Mouse (Mus musculus): ENCODE data around the gene Slc9b1. TPM values are rescaled to one million over a fixed set of nuclear protein-coding genes. Genes with fewer than 3 reads are reported as not detected.

Gene Slc9b1
- polyA plus RNA-seq, 1 experiment, result not detected

DNA sequence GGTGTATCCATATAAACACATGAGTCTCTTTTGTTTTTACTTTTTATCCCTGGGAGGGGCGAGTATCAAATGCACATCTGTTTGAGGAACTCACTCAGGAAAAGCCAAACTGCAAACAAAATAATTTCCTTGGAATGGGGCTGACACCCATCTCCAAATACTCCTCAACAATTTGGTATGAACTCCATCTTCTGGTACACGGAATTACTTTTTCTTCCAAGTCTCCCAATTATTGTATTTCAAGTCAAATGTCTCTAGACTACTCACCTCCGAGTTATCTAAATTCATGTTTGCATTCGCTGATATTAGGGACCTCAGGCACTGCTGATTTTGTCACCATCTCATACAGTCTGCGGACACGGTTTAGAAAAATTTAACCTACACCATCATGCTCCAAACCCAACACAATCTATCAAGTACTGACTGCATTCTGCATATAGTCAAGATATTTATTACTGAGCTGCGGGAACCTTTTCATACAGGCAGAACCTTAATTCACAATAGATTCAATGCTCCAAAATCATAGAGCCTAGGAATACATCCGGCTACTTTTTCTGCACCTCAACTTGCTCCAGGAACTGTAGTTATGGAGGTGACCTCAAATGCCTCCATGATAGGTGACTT, 74.5 kb downstream of the Slc9b1 start:
- H3K36me3 ChIP-seq (ENCODE audit: control insufficient read depth), result peaks cover 39% of the 10 kb centered on the region
- H3K27me3 ChIP-seq (ENCODE audit: control insufficient read depth), result no peaks in the 10 kb centered on the region

DNA sequence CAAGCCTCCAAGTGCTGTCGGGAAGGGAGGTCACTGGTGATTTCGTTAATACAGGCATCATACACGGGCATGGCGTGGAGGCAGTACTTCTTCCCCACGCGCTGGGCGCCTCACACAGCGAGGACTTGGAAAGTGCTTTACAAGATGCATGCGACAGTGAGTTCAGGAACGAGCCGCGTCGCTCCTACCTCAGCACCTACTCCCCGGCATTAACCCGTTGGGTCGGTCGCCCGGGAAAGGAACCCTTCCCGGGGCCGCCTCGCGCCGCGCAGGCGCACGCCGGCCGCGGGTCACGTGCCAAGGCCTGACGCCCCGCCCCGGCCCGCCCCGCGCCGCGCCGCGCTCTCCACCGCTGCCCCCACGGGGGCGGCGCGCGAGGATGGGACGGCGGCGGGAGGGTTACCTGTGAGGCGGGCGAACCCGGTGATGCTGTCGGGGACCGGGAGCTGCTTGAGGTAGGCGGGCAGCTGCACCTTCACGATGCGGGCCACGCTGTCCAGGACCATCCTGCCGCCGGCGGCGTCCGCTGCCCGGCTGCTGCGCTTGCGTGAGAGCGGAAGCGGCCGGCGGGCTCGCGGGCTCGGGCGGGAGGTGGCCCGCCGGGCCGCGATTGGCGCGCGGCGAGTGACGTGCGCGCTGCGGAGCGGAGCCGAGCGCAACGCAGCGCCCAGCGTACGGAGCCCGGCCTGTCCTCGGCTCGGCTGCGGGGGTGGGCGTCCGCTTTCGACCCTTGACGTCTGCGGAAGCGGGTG, 75.2 kb downstream of the Slc9b1 start:
- peaks cover 47% of the 10 kb centered on the region for H3K4me1 ChIP-seq (ENCODE audit: control insufficient read depth)
- TF ChIP-seq GATA1 (IDR thresholded peaks at IDR 0.05; ENCODE audit: low read length), result no peak
- no peak for TF ChIP-seq TAL1 (IDR thresholded peaks at IDR 0.05; ENCODE audit: low read length)
- H3K9me3 ChIP-seq (ENCODE audit: control insufficient read depth, low read length), result no peaks in the 10 kb centered on the region
- H3K4me3 ChIP-seq (replicated peaks), result peak overlapping the region; percentile 68
- peaks cover 38% of the 10 kb centered on the region for H3K36me3 ChIP-seq (ENCODE audit: control insufficient read depth)
- no peaks in the 10 kb centered on the region for H3K27me3 ChIP-seq (ENCODE audit: control insufficient read depth)

More for the DNA sequence above, 74.5 kb downstream of the Slc9b1 start:
- no peaks in the 10 kb centered on the region for H3K9me3 ChIP-seq (ENCODE audit: control insufficient read depth, low read length)
- peaks cover 49% of the 10 kb centered on the region for H3K4me1 ChIP-seq (ENCODE audit: control insufficient read depth)
- H3K4me3 ChIP-seq (replicated peaks), result peak overlapping the region; percentile 68
- TF ChIP-seq GATA1 (IDR thresholded peaks at IDR 0.05; ENCODE audit: low read length), result no peak
- TF ChIP-seq TAL1 (IDR thresholded peaks at IDR 0.05; ENCODE audit: low read length), result no peak

DNA sequence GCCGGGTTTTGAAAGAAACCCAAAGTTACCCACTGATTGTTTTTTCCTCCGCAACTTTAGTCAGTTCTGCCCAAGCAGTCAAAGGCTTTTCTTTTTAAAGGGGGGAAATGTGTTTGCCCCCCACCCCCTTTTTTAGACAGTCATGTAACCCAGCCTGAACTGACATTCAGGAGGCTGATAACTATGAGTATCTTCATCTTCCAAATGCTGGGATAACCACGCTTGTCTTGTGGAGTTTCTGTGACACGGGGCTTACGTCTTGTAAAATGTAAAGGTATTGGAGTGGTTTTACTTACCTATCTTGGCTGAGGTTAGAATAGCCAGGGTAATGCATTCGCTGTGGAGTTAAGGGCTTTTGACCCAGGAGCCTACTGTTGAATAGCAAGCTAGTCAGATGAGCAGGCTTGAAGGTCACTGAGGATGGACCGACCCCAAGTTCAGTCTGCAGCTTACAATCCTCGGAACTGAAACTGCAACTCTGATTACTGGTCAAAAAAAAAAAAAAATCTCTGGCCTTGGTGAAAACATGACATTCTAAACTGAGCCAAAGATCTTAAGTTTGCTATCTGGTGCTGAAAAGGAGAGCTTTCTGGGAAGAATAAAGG, 75.9 kb downstream of the Slc9b1 start, which contains the start of gene Cisd2:
Gene Cisd2, minus strand, starts transcription at position 318 of the 605 bp plus-strand sequence.
- Histone ChIP-seq H3K4me3 (replicated peaks) (peak within 1 kb of the TSS; percentile 68), H3K4me1 (ENCODE audit: control insufficient read depth) (peaks cover 46% of the 10 kb centered on the region), H3K36me3 (ENCODE audit: control insufficient read depth) (peaks cover 38% of the 10 kb centered on the region), H3K27me3 (ENCODE audit: control insufficient read depth) (no peaks in the 10 kb centered on the region), H3K9me3 (ENCODE audit: control insufficient read depth, low read length) (no peaks in the 10 kb centered on the region)
- no peak for TF ChIP-seq GATA1 (IDR thresholded peaks at IDR 0.05; ENCODE audit: low read length)
- no peak for TF ChIP-seq TAL1 (IDR thresholded peaks at IDR 0.05; ENCODE audit: low read length)

DNA sequence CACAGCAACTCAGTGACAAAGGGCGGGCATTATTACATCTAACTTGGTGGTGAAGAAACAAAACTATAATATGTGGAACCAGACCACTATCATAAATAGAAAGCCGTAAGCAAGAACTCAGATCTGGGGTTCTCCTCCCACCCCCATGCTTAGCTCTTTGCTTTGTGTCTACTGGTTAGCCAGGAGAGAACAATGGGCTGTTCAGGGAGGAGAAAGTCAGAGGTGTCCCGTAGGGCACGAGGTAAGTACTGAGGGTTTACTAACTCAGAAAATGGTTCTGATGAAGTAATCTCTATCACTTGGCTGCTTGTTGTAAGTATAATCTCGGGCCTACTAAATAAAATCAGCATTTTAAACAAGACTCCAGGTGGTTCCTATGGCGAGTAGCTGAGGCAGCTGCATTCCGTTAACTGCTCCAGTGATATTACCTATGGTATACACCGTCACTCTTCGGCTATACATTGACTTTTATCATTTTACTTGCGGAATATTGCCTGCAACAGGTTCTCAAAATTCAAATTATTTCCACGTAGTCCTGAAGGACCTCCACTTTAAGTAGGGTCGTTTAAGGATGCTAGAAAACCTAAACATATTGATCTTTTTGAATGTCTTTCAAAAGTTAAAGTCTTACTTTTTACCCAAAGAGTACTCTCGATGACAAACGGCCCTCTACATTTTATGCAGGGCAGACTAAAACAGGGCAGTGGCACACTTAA, 89.2 kb downstream of the Slc9b1 start:
- H3K9me3 ChIP-seq (ENCODE audit: control insufficient read depth, low read length), result no peaks in the 10 kb centered on the region
- peak overlapping the region; percentile 100 for H3K4me3 ChIP-seq (replicated peaks)
- no peak for TF ChIP-seq GATA1 (IDR thresholded peaks at IDR 0.05; ENCODE audit: low read length)
- TF ChIP-seq TAL1 (IDR thresholded peaks at IDR 0.05; ENCODE audit: low read length), result no peak
- no peaks in the 10 kb centered on the region for H3K27me3 ChIP-seq (ENCODE audit: control insufficient read depth)
- peaks cover 45% of the 10 kb centered on the region for H3K36me3 ChIP-seq (ENCODE audit: control insufficient read depth)
- peaks cover 21% of the 10 kb centered on the region for H3K4me1 ChIP-seq (ENCODE audit: control insufficient read depth)

DNA sequence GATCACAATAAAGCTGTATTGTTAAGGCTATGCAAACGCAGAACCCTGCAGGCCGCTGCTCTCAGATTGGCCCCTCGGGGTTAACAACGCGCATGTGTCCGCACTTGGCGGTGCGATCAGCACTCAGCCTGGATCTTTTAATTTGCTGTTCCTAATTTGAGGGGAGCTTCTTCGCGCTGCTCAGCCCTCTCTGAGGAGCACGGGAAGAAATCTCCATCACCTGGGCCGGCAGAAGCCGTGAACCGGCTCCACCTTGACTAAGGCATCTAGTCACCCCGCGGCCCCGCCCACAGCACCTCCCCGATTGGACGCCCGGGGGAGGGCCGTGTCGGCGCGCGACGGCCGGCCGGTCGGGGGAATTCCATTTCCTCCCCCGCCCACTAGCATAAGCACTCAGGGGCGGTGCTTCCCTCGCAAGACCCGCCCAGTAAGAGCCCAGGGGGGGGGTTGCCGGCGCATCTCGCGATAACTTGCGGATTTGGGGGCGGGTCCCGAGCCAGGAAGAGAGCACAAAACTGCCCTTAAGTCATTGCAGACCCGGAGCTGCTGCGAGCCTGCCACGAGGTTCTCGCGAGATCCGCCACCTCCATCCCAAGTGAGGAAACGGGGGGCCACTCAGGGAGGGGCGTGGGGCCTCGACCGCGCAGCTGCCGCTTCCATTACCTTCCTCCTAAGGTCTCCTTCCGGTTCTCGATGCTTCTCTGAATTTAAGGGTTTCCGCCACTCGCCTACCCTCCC, 90.1 kb downstream of the Slc9b1 start, which contains the start of gene Ube2d3:
Gene Ube2d3, plus strand, starts transcription at position 392 of the 738 bp plus-strand sequence.
- no peak for TF ChIP-seq GATA1 (IDR thresholded peaks at IDR 0.05; ENCODE audit: low read length)
- TF ChIP-seq TAL1 (IDR thresholded peaks at IDR 0.05; ENCODE audit: low read length), result no peak
- peaks cover 54% of the 10 kb centered on the region for H3K36me3 ChIP-seq (ENCODE audit: control insufficient read depth)
- peak within 1 kb of the TSS; percentile 100 for H3K4me3 ChIP-seq (replicated peaks)
- H3K4me1 ChIP-seq (ENCODE audit: control insufficient read depth), result peaks cover 27% of the 10 kb centered on the region
- H3K27me3 ChIP-seq (ENCODE audit: control insufficient read depth), result no peaks in the 10 kb centered on the region
- no peaks in the 10 kb centered on the region for H3K9me3 ChIP-seq (ENCODE audit: control insufficient read depth, low read length)

DNA sequence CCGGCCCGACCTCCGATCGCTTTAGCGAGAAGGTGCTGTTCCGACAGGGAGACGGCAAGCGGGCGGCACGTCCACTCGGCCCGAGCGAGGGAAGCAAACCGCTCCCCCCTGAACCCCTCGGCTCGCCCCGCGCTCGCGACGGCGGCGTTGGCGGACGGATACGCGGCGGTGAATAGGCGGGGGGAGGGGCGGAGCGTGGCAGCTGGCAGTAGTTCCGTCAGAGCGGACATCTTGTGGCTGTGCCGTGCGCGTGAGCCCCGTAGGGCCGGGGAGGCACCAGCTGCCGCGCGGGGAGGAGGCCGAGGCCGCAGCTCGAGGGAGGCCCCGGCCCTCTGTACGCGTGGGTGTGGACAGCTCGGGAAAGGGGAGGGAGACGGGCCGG, 90.7 kb downstream of the Slc9b1 start:
- no peak for TF ChIP-seq TAL1 (IDR thresholded peaks at IDR 0.05; ENCODE audit: low read length)
- no peak for TF ChIP-seq GATA1 (IDR thresholded peaks at IDR 0.05; ENCODE audit: low read length)
- Histone ChIP-seq H3K36me3 (ENCODE audit: control insufficient read depth) (peaks cover 55% of the 10 kb centered on the region), H3K4me3 (replicated peaks) (peak overlapping the region; percentile 100), H3K4me1 (ENCODE audit: control insufficient read depth) (peaks cover 33% of the 10 kb centered on the region), H3K27me3 (ENCODE audit: control insufficient read depth) (no peaks in the 10 kb centered on the region), H3K9me3 (ENCODE audit: control insufficient read depth, low read length) (no peaks in the 10 kb centered on the region)

DNA sequence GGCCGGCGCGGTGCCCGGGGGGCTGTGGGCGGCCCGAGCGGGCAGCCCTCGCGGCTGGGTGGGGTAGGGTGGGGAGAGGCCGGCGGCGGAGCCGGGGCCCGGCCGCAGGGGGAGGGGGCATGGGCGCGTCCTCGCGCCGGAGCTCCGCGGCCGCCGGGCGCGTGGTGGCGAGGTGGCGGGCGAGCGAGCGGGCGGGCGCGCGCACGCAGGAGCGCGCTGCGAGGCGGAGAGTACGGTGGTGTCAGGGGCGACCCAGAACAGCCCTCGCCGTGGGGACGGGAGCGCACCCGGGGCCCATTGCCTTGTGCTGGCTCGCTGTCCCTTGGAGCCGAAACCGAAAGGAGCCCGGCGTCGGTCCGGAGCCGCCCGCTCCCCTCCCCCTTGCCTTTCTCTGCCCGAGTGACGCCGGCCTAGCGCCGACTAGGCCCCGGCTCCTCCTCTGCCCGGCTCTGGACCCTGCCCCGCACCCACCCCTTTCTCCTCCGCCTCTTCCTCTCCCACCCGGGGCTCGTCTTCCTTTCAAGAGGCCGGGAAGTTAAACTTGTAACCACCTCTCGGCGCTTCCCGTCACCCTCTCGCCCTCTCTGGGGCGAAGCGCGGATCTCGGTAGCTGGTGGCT, 91.2 kb downstream of the Slc9b1 start:
- peak overlapping the region; percentile 100 for H3K4me3 ChIP-seq (replicated peaks)
- peaks cover 59% of the 10 kb centered on the region for H3K36me3 ChIP-seq (ENCODE audit: control insufficient read depth)
- H3K9me3 ChIP-seq (ENCODE audit: control insufficient read depth, low read length), result no peaks in the 10 kb centered on the region
- H3K4me1 ChIP-seq (ENCODE audit: control insufficient read depth), result peaks cover 35% of the 10 kb centered on the region
- H3K27me3 ChIP-seq (ENCODE audit: control insufficient read depth), result no peaks in the 10 kb centered on the region
- TF ChIP-seq TAL1 (IDR thresholded peaks at IDR 0.05; ENCODE audit: low read length), result no peak
- no peak for TF ChIP-seq GATA1 (IDR thresholded peaks at IDR 0.05; ENCODE audit: low read length)

DNA sequence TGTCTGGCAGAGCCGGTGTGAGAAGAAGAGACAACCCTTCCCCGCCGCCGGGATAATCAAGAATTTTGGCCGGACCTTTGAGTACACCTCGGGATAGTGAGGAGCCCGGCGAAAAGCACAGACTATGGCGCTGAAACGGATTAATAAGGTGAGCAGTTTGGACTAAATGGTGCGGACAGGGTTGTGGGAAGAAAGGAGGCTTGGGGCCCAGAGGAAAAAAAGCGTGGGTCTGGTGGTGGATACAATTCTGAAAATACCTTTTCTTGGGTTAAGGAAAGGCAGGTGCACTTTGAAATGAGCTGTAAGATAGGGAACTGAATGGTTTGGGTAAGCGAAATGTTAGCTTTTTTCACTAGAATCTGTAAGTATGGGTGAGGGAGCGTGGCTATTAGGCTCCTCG, 91.8 kb downstream of the Slc9b1 start:
- peak overlapping the region; percentile 100 for H3K4me3 ChIP-seq (replicated peaks)
- no peaks in the 10 kb centered on the region for H3K27me3 ChIP-seq (ENCODE audit: control insufficient read depth)
- H3K4me1 ChIP-seq (ENCODE audit: control insufficient read depth), result peaks cover 35% of the 10 kb centered on the region
- no peak for TF ChIP-seq TAL1 (IDR thresholded peaks at IDR 0.05; ENCODE audit: low read length)
- TF ChIP-seq GATA1 (IDR thresholded peaks at IDR 0.05; ENCODE audit: low read length), result no peak
- H3K36me3 ChIP-seq (ENCODE audit: control insufficient read depth), result peaks cover 61% of the 10 kb centered on the region
- no peaks in the 10 kb centered on the region for H3K9me3 ChIP-seq (ENCODE audit: control insufficient read depth, low read length)

Measured in erythroblast, embryonic 14.5 days (primary cell).